Mouse (Mus musculus): ENCODE data around the gene C4b.
A peak's percentile ranks its signal among the peaks of the same experiment; 100 is the strongest.
"Not testable (repeated sequence)": the region's sequence is repeated elsewhere in the genome, so short reads cannot be mapped to it uniquely, and the experiment has no call there.

C4b gene

GRCm38 (mm10) chr17:34743719-34744118 is at the start of gene C4b:
TSS of gene C4b (minus strand) at chr17:34743882.
- no peak for DNase-seq (ENCODE audit: low read depth, low spot score)

GRCm38 (mm10) chr17:34777680-34778325 is 34.1 kb upstream of the C4b start:
- DNase-seq (ENCODE audit: low read depth, low spot score), result no peak

GRCm38 (mm10) chr17:34761471-34761870 is 17.8 kb upstream of the C4b start:
- DNase-seq (ENCODE audit: low read depth, low spot score), result no peak

GRCm38 (mm10) chr17:34746531-34746930 is 2.8 kb upstream of the C4b start:
- no peak for DNase-seq (ENCODE audit: low read depth, low spot score)

- DNase-seq (ENCODE audit: low read depth, low spot score), result not testable (repeated sequence)
Observed at GRCm38 (mm10) chr17:34745166-34745565, 1.5 kb upstream of the C4b start.

- DNase-seq (ENCODE audit: low read depth, low spot score), result not testable (repeated sequence)
Observed at GRCm38 (mm10) chr17:34744611-34745010, 929 bp upstream of the C4b start.

- no peak for DNase-seq (ENCODE audit: low read depth, low spot score)
Observed at GRCm38 (mm10) chr17:34744206-34744605, 524 bp upstream of the C4b start.

- no peak for DNase-seq (ENCODE audit: low read depth, low spot score)
Observed at GRCm38 (mm10) chr17:34740280-34740679, 3.4 kb downstream of the C4b start.

GRCm38 (mm10) chr17:34739708-34740107 is 4.0 kb downstream of the C4b start:
- not testable (repeated sequence) for DNase-seq (ENCODE audit: low read depth, low spot score)

GRCm38 (mm10) chr17:34737466-34737865 is 6.2 kb downstream of the C4b start:
- DNase-seq (ENCODE audit: low read depth, low spot score), result not testable (repeated sequence)

- DNase-seq (ENCODE audit: low read depth, low spot score), result not testable (repeated sequence)
Observed at GRCm38 (mm10) chr17:34729779-34730553, 13.7 kb downstream of the C4b start.

- not testable (repeated sequence) for DNase-seq (ENCODE audit: low read depth, low spot score)
Observed at GRCm38 (mm10) chr17:34729155-34729554, 14.5 kb downstream of the C4b start.

GRCm38 (mm10) chr17:34727887-34728286 is 15.8 kb downstream of the C4b start:
- DNase-seq (ENCODE audit: low read depth, low spot score), result no peak

GRCm38 (mm10) chr17:34723066-34723465 is 20.6 kb downstream of the C4b start:
- DNase-seq (ENCODE audit: low read depth, low spot score), result no peak

- DNase-seq (ENCODE audit: low read depth, low spot score), result not testable (repeated sequence)
Observed at GRCm38 (mm10) chr17:34722238-34722637, 21.4 kb downstream of the C4b start.

- not testable (repeated sequence) for DNase-seq (ENCODE audit: low read depth, low spot score)
Observed at GRCm38 (mm10) chr17:34719886-34720285, 23.8 kb downstream of the C4b start.

GRCm38 (mm10) chr17:34717401-34717800 is 26.3 kb downstream of the C4b start:
- DNase-seq (ENCODE audit: low read depth, low spot score), result no peak

- DNase-seq (ENCODE audit: low read depth, low spot score), result no peak
Observed at GRCm38 (mm10) chr17:34716247-34716646, 27.4 kb downstream of the C4b start.

GRCm38 (mm10) chr17:34715451-34715850 is 28.2 kb downstream of the C4b start:
- DNase-seq (ENCODE audit: low read depth, low spot score), result not testable (repeated sequence)

- not testable (repeated sequence) for DNase-seq (ENCODE audit: low read depth, low spot score)
Observed at GRCm38 (mm10) chr17:34714908-34715445, 28.7 kb downstream of the C4b start.

- not testable (repeated sequence) for DNase-seq (ENCODE audit: low read depth, low spot score)
Observed at GRCm38 (mm10) chr17:34714181-34714907, 29.3 kb downstream of the C4b start.

GRCm38 (mm10) chr17:34712951-34713350 is 30.7 kb downstream of the C4b start:
- DNase-seq (ENCODE audit: low read depth, low spot score), result peak; percentile 19
